Mouse (Mus musculus) lung, postnatal 0 days (tissue): ENCODE measurements at regions not wholly inside any gene's neighbourhood (a gene's known extent, or its start where the extent isn't known, plus 50 kb on each side); places are given as distances from the start of the nearest gene placed in this dataset.

Experiments used
- CTCF ChIP-seq: IDR thresholded peaks from 2 replicates; pipeline ENCODE4 v1.5.1; 2016; ENCODE audit warnings: antibody characterized with exemption, mild to moderate bottlenecking
- EP300 ChIP-seq: IDR thresholded peaks from 2 replicates; pipeline ENCODE4 v1.6.1; 2016; ENCODE audit warnings: antibody characterized with exemption, mild to moderate bottlenecking, control low read depth

DNA sequence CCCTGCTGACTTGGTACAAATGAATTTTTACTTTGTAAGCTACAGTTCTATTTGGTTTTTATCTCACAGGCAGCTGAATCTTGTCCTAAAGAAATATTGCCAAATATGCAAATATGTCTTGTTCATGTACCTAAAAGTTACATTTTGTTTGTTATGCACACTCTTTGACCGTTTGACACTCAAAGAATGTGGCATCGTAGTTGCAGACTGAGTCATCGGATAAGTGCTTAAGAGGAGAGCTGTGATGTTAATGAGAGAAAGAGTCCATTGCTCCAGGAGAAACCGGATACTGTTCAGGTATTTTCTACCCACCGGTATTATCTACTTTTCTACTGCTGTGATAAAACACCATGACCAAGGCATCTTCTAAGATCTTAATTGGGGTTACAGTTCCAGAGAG lies 50.3 kb upstream of the Rasl11b start:
- TF ChIP-seq EP300 (peak; percentile 89), CTCF (no peak)
